Mouse (Mus musculus) A20 (cell line): ENCODE results near the gene Adh7.

Experiments
- DNase-seq: peaks from one replicate; pipeline ENCODE4 v3.0.0-alpha.2; 2011; ENCODE audit warnings: low read depth, low spot score

Gene Adh7

GRCm38 (mm10) chr3:138251156-138251555 is 33.6 kb downstream of the Adh7 start:
- no peak for DNase-seq

- DNase-seq: no peak
Measured at GRCm38 (mm10) chr3:138254205-138254604, 36.6 kb downstream of the Adh7 start.

- no peak for DNase-seq
Measured at GRCm38 (mm10) chr3:138255366-138255765, 37.8 kb downstream of the Adh7 start.

- no peak for DNase-seq
Measured at GRCm38 (mm10) chr3:138255780-138256550, 38.4 kb downstream of the Adh7 start.

- no peak for DNase-seq
Measured at GRCm38 (mm10) chr3:138260721-138261669, 43.4 kb downstream of the Adh7 start, which contains the start of gene Adh1. Gene Adh1, plus strand, starts transcription at chr3:138260991.

GRCm38 (mm10) chr3:138262568-138262967 is 45.0 kb downstream of the Adh7 start:
- DNase-seq: no peak

- no peak for DNase-seq
Measured at GRCm38 (mm10) chr3:138263154-138263930, 45.8 kb downstream of the Adh7 start.

GRCm38 (mm10) chr3:138264648-138265047 is 47.1 kb downstream of the Adh7 start:
- no peak for DNase-seq

GRCm38 (mm10) chr3:138270507-138270906 is 52.9 kb downstream of the Adh7 start:
- DNase-seq: no peak

GRCm38 (mm10) chr3:138271297-138271696 is 53.7 kb downstream of the Adh7 start:
- DNase-seq: no peak

GRCm38 (mm10) chr3:138273080-138273479 is 55.5 kb downstream of the Adh7 start:
- DNase-seq: no peak

GRCm38 (mm10) chr3:138275100-138275499 is 57.5 kb downstream of the Adh7 start:
- DNase-seq: no peak

GRCm38 (mm10) chr3:138282556-138282955 is 65.0 kb downstream of the Adh7 start:
- DNase-seq: no peak
